Mouse (Mus musculus) C2C12 (cell line): ENCODE measurements at regions not wholly inside any gene's neighbourhood (a gene's known extent, or its start where the extent isn't known, plus 50 kb on each side); places are given as distances from the start of the nearest gene placed in this dataset.

Source experiments
- CTCF ChIP-seq: IDR thresholded peaks from one replicate; pipeline ENCODE4 v1.5.1; 2011; ENCODE audit not compliant: control insufficient read depth, insufficient read depth, insufficient read length
- USF1 ChIP-seq: IDR thresholded peaks from one replicate; pipeline ENCODE4 v1.6.1; 2011; ENCODE audit warnings: low read depth, mild to moderate bottlenecking, control low read depth, moderate library complexity

- TF ChIP-seq CTCF: no peak
- no peak for TF ChIP-seq USF1
These were observed 70.6 kb upstream of the Olfm4 start for GRCm38 (mm10) chr14:79913315-79913714.
